16 mouse cellular contexts compared by ENCODE assay signal in the genomic region with DNA sequence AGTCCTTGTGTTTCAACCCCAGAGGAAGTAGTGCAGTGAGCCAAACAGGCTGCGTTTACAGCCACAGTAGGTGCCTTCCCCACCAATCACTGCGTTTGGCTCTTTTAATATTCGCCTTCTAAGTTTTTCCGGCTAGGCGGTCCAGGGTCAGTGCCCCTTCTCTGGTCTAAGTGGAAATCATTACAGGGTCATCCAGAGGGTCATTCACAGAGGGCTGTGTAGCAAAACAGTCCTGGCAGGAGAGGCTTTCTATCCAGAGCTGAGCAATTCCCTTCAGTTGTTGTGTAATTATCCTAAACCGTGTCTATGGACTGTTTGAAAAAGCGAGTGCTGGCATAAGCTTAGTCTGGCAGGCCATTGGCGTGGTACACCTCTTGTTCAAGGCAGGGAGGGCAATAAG.
DNase-seq lines count a peak whose midpoint lies in the region; ATAC-seq and TF ChIP-seq lines count a peak whose summit lies in the region.
"Had no signal": no experiment of that assay in that cellular context is flagged by ENCODE, and none has a peak within 500 bp of the region (broad histone marks: within the 10 kb centered on the region; RNA-seq: fewer than 3 reads in every experiment).

No protein-coding gene starts in this region.

- H3K9ac ChIP-seq in kidney, postnatal 0 days (ENCODE audit: low read depth, low read length) = no peak overlapping the region
- H3K9ac ChIP-seq in liver, embryonic 14.5 days (replicated peaks) = no peak overlapping the region
- H3K9ac ChIP-seq: heart, embryonic 12.5 days; limb, embryonic 13.5 days had no signal

- H3K27me3 ChIP-seq in kidney, postnatal 0 days (ENCODE audit: insufficient read depth, low read length) = no peaks in the 10 kb centered on the region
- no peaks in the 10 kb centered on the region for H3K27me3 ChIP-seq in liver, embryonic 14.5 days (ENCODE audit: control insufficient read depth, insufficient read depth, low read length)
- H3K27me3 ChIP-seq: CH12.LX; heart, embryonic 12.5 days; limb, embryonic 13.5 days had no signal

- TF ChIP-seq CTCF in kidney, postnatal 0 days (IDR thresholded peaks at IDR 0.05; ENCODE audit: low read depth) = no peak
- no peak for TF ChIP-seq CTCF in liver, embryonic 14.5 days (IDR thresholded peaks at IDR 0.05; ENCODE audit: low read depth)
- TF ChIP-seq CTCF in gastrocnemius, adult 2 months (IDR thresholded peaks at IDR 0.05) = no peak

- H3K4me3 ChIP-seq in kidney, postnatal 0 days (replicated peaks; ENCODE audit: low read depth, low read length) = no peak overlapping the region
- no peak overlapping the region for H3K4me3 ChIP-seq in liver, embryonic 14.5 days (ENCODE audit: insufficient read depth in 1 of 2, low read depth in 2 of 2, low read length in 2 of 2)
- H3K4me3 ChIP-seq in gastrocnemius, adult 2 months = no peak overlapping the region
- H3K4me3 ChIP-seq: erythroblast, embryonic 14.5 days; heart, embryonic 12.5 days; limb, embryonic 13.5 days had no signal

- H3K4me1 ChIP-seq in kidney, postnatal 0 days (replicated peaks; ENCODE audit: insufficient read depth, low read length) = no peaks in the 10 kb centered on the region
- peaks cover 0 to 3% of the 10 kb centered on the region in 2 experiments; a peak in 1 of 4 replicates for H3K4me1 ChIP-seq in liver, embryonic 14.5 days (replicated peaks; ENCODE audit: control insufficient read depth in 2 of 2, insufficient read depth in 2 of 2, low read length in 1 of 2)
- H3K4me1 ChIP-seq: heart, embryonic 12.5 days had no signal

- no peaks in the 10 kb centered on the region for H3K36me3 ChIP-seq in kidney, postnatal 0 days (ENCODE audit: insufficient read depth, low read length)
- no peaks in the 10 kb centered on the region for H3K36me3 ChIP-seq in liver, embryonic 14.5 days (replicated peaks; ENCODE audit: control insufficient read depth, insufficient read depth, low read depth)
- H3K36me3 ChIP-seq: heart, embryonic 12.5 days; limb, embryonic 13.5 days had no signal

- intact Hi-C loops in gastrocnemius, adult 2 months (cut with DNase I) = no loop called here

- WGBS in kidney, postnatal 0 days = 28% methylated on average over 8 of the region's 8 CpGs
- 66% methylated on average over 8 of the region's 8 CpGs for WGBS in liver, embryonic 14.5 days (ENCODE audit: insufficient replicate concordance)

- H3K4me2 ChIP-seq in kidney, postnatal 0 days (ENCODE audit: low read length) = no peak overlapping the region
- no peak overlapping the region for H3K4me2 ChIP-seq in liver, embryonic 14.5 days (ENCODE audit: low read depth)
- H3K4me2 ChIP-seq: heart, embryonic 12.5 days; limb, embryonic 13.5 days had no signal

- no peak overlapping the region for H3K27ac ChIP-seq in kidney, postnatal 0 days
- no peak overlapping the region for H3K27ac ChIP-seq in liver, embryonic 14.5 days
- H3K27ac ChIP-seq in gastrocnemius, adult 2 months = no peak overlapping the region
- H3K27ac ChIP-seq: limb, embryonic 13.5 days had no signal

- H3K9me3 ChIP-seq in kidney, postnatal 0 days (replicated peaks; ENCODE audit: low read length) = no peaks in the 10 kb centered on the region
- H3K9me3 ChIP-seq in liver, embryonic 14.5 days (ENCODE audit: control insufficient read depth, low read length) = no peaks in the 10 kb centered on the region
- H3K9me3 ChIP-seq: heart, embryonic 12.5 days; limb, embryonic 13.5 days had no signal

- peak; percentile 24 for DNase-seq in kidney, postnatal 0 days (ENCODE audit: low spot score)
- DNase-seq in kidney, adult 9 months = no peak
- DNase-seq in embryo, embryonic 10 days (ENCODE audit: low spot score) = peak; percentile 73
- DNase-seq in embryo, embryonic 11 days = peak; percentile 48
- no peak for DNase-seq in liver, embryonic 14.5 days (ENCODE audit: low read depth in 3 of 3, low spot score in 3 of 3)
- no peak for DNase-seq in gastrocnemius, adult 2 months
- DNase-seq in thymus, postnatal 4 days = no peak
- DNase-seq: cerebellum, postnatal 25 days; gastrocnemius, postnatal 10 days; right cerebral cortex, postnatal 14 days; thymus, adult 2 months had no signal

- TF ChIP-seq EP300 in liver, embryonic 14.5 days (IDR thresholded peaks at IDR 0.05; ENCODE audit: low read depth) = no peak

- no peak for ATAC-seq in kidney, postnatal 0 days (replicated peaks; ENCODE audit: low FRiP score, low read depth)
- peak; percentile 47 for ATAC-seq in liver, embryonic 14.5 days (ENCODE audit: insufficient read depth)
- ATAC-seq in megakaryocyte, adult 5-6 weeks (ENCODE audit: poor library complexity, severe bottlenecking) = no peak

Comparison
In these comparisons a context has a peak if more than half of its experiments do, and no peak if none do; other contexts are left out.
1. DNase-seq: peak in kidney, postnatal 0 days (single experiment), embryo, embryonic 10 days (single experiment) and embryo, embryonic 11 days (single experiment); none in kidney, adult 9 months (single experiment), liver, embryonic 14.5 days (0 of 3), gastrocnemius, adult 2 months (single experiment) and thymus, postnatal 4 days (single experiment).